Mouse (Mus musculus) cerebellum, postnatal 36 days (tissue): ENCODE measurements at regions not wholly inside any gene's neighbourhood (a gene's known extent, or its start where the extent isn't known, plus 50 kb on each side); places are given as distances from the start of the nearest gene placed in this dataset.

Experiments
- DNase-seq, 2 experiments: peaks; one replicate each; pipeline ENCODE4 v3.0.0; 2021 to 2022; ENCODE audit warnings: mixed read lengths in 2 of 2

GRCm38 (mm10) chr15:45171605-45172004 is 5037.4 kb downstream of the 9330182O14Rik start:
- DNase-seq: no peak

GRCm38 (mm10) chr15:45178341-45178740 is 5044.2 kb downstream of the 9330182O14Rik start:
- DNase-seq: peak in 1 of 2 experiments; percentile 2

GRCm38 (mm10) chr15:45180173-45180572 is 5046.0 kb downstream of the 9330182O14Rik start:
- no peak for DNase-seq
